Mouse (Mus musculus): ENCODE data around the gene Wipf3.

Wipf3 gene

GRCm38 (mm10) chr6:54432806-54433545, 3.6 kb downstream of the Wipf3 start:
- peak in 1 of 2 experiments; percentile 48 for DNase-seq

GRCm38 (mm10) chr6:54434171-54434570, 4.8 kb downstream of the Wipf3 start:
- no peak for DNase-seq

DNA sequence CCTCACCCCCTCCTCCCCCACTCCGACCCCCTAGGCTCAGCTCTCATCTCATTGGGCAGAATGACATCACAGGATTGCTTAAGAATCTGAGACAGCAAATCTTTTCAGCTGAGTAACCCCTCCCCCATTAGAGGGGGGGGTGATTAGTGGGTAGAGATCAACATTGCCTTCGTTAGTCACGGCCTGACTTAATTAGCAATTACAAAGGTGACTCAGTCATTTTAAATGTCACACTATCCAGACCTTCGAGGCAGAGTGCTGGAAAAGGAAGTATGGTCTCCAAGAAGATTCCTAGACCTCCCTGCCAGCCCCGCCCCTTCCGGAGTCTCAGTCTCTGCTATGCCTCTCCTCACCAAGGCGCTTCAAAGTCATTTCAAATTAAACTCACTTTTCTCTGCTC, 6.3 kb downstream of the Wipf3 start:
- DNase-seq, result no peak

DNA sequence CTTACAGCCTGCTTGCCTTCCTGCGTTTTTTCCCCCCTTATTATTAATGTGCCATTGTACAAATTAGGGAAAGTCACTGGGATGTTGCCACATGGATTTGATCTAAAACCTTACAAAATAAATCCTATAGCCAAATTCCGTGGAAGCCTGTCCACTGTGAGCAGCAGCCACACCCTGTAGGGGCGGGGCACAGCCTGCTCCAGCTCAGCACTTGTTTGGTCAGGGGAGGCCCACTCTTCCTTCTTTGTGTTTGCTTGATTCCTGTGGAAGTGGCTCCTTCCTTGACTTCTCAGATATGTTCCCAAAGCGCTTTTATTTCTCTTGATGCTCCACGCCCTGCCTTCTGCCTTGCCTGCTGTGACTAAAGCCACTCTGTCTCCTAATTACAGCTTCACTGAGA, 6.9 kb downstream of the Wipf3 start:
- no peak for DNase-seq

GRCm38 (mm10) chr6:54438510-54438909, 9.1 kb downstream of the Wipf3 start:
- DNase-seq, result no peak

- DNase-seq, result peak in 1 of 2 experiments; percentile 57
Observed at GRCm38 (mm10) chr6:54440658-54441057, 11.3 kb downstream of the Wipf3 start.

GRCm38 (mm10) chr6:54443657-54444056, 14.3 kb downstream of the Wipf3 start:
- no peak for DNase-seq

DNA sequence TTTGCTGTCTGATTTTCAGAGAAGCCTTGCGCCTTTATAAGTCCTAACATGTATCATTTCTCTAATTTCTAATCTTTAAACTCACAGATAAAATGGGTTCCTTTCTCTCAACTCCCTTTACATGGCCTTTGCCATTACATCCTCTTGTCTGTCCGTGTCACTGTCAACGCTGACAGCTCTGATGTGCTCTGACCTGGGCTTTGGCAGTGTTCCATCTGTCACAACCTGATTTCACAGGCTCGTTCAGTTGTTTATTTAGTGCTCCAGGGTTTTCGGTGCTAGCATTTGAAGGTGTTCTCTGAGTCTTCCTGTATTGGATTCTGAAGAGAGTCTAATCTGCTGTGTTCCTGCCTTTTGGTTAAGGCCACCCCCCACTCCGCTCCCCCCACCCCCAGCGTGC, 14.7 kb downstream of the Wipf3 start:
- DNase-seq, result no peak

GRCm38 (mm10) chr6:54445249-54445818, 15.9 kb downstream of the Wipf3 start:
- DNase-seq, result no peak

GRCm38 (mm10) chr6:54447353-54447752, 17.9 kb downstream of the Wipf3 start:
- DNase-seq, result no peak

DNA sequence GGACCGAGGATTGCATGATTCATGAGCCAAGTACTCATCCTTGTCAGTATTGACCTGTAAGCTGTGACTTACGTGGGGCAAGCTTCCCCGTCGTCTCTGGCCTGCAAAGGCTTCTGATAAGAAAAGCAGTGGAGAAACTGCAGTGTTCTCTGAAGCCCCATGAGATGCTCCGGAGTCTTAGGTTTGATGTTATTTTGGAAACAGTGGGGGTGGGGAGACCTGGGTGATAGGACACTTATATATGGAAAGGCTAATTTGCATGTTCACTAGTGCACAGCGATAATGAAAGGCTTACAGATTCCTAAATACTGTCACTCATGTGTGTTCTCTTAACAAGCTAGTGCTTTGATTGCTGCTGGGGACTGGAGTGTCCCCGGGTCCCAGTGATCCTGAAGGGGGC, 30.3 kb downstream of the Wipf3 start:
- no peak for DNase-seq

DNA sequence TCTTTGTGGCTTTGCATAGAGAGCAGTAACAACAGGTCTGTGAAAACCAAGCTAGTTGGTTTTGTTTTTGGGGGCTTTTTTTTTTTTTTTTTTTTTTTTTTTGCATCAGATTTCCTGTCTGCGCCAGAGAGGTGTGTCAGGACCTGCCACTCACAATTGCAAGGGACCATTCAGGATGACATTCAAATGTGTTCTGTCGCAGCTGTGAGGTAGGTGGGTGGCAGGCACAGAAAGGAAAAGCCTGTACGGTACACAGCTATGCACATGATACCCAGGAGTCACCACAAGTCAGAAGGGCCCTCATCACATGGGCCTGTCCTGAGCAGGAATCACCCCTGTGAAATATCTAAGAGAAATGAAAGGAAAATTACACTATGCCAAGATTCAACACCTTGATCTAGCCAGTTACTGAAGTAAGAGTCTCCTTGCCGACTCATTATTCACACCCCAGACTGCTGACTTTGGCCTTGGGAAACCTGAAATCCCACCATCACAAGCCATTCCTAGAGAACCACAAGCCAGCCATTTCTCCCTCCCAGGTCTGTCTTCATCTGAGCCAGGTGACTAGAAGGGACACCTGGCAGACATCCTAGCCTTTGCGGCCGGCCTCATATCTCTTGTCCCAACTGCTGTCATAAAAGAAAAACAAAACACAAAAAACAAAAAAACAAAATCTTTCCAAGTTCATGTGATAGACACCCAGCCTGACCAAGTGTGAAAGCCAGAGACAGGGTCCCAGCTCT, 30.9 kb downstream of the Wipf3 start:
- peak; percentile 54 to 59 for DNase-seq

DNA sequence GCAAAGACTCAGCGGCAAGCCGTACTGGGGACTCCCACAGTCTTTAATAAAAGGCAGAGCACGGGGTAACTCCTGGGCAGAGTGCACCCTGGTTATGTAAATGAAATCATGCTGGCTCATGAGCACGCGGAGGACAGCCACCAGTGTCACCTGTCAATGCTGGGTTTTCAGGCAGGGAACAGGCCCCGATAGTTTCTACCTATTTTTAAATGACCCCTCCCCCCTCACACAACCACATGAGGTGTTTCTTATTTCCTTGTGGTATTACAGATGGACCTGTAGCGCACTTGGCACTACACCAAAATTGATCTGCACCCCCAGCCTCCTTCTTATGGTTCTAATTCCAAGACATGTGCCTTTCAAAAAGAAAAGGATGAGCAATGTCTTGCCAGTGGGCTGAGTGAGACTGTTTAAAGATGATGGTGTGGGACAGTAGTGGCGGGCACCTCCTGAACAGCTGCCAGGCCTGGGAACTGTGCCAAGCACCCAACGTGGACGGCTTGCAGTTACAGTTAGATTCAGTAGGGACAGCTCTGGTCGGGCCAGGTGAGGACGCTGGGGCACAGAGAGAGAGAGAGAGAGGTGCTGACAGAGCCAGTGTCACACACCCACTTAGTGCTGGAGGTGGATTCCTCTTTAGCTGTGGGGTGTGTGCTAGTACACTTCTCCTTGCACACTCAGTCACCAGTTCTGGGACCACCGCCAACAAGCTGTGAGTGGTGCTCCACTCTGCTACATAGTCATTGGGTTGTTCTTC, 31.7 kb downstream of the Wipf3 start:
- peak; percentile 79 to 80 for DNase-seq

DNA sequence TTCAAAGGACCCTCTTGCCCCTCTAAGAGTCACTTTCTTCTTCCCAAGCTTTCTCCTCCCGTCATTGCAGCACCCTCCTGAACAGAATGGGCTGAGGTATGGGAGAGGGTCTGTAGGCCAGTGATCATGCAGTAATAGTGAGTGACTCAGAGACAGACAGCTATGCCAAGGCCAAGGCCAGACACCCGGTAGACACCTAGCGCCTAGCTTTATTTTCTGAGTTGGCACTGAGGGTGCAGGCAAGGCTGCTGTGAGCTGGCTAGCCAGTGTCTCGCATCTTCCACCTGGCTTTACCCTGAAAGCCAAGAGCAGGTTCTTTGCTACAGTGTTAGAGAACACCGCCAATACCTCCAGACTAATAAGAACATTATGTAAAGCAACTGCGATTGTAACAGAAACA, 33.4 kb downstream of the Wipf3 start:
- DNase-seq, result peak; percentile 55 to 67

DNA sequence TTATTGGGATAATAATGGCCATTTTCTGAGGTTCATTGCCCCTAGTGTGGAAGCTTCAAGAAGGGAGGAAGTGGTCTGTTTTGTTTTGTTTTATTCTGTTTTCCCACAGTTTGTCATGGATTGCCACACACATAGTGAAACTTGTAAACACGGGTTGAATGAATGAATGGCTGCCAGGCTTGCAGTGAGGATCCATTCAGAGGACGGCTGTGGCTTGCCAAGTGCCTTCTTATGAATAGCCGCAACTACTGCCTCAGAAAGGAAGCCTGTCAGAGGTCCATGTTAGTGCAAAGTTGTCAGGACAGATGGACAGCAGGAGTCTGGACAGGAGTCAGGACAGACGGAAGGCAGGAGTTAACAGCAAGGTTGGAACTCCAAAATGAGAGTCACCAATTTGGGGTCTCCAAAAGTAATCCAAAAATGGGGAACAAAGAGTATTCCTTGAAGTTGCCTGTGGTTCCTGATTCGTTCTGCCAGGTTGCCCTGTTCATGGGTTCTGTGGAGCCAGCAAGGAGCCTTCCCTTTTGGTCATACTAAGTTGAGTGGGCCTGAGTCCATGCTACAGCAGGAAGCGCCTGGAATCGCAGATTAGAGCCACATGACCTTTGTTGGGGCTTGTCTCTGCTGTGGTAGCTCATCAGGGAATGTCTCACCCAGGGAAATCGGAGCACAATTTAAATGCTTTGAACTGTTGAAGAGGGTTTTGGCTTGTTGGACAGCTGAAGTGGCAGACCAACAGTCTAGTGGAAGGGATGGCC, 34.5 kb downstream of the Wipf3 start:
- DNase-seq, result peak; percentile 44 to 62

GRCm38 (mm10) chr6:54464926-54465325, 35.5 kb downstream of the Wipf3 start:
- DNase-seq, result no peak

DNA sequence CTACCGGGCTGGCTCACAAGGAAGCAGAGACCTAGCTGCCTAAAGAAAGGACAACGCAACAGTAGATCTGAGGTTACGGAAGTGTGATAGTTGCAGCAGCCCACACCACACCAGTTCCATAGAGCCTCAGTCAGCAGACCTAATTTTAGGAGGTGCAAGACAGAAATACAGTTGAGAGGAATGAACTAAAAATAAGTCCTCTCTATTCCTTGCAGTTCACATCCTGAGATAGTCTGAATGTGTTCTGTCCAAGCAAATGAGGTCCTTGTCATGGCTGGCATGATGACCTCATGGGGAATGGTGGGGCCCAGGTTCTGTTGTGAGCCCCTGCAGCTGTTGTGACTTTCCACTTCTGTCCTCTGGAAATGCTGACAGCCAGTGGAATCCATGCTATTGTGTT, 38.0 kb downstream of the Wipf3 start:
- no peak for DNase-seq

DNA sequence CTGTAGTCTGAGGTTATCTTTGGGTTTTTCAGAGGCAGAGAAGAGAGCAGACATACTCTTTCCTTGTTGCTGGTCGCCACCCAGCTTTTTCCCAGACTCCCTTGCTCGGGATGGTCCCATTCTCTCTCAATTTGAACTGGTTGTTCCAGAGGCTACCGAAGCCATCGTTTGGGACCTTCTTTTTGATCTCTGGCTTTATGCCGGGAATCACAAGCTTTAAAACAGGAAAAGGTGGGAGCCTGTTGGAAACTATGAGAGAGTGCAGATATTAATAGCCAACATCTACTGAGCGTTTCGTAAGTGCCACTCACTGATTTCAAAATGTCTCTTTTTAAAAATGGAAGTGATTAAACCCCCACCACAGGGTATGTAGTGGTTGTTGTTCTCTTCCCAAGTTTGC, 42.5 kb downstream of the Wipf3 start:
- DNase-seq, result no peak

GRCm38 (mm10) chr6:54472846-54473715, 43.7 kb downstream of the Wipf3 start:
- DNase-seq, result no peak

DNA sequence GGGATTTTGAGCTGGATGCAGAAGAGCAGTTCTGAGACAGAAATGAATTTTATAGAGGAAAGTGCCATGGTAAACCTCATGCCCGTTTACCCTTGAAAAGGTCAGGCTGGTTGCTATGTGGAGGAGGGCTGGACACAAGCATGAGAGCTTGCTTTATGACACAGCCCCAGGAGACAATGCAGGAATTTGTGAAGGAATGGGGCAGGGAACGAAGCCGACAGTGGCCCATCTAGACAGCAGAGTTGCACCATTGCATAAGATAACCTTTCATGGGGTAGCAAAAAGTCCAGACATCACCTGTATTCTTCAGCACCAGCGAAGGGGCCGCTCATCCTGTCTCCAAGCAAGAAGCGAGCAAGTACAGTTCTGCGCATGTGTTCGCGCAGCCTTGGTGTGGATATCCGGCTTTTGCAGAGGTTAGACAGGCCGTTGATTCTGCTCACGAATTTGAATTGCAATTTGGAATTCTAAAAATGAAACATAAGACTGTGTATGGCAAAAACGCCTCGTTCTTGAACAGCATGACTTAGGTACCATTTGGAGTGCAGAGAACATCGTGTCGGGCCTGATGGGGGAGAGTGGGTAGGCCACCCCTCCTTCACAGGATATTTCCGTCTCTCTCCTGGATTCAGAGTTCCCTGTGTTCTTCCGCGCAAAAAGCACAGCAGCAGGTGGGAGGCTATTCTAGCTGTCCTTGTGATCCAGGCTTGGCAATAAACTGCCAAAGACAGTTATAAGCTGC, 46.7 kb downstream of the Wipf3 start:
- DNase-seq, result no peak
